Mouse (Mus musculus) embryonic facial prominence, embryonic 11.5 days (tissue): Measurements from ENCODE around the gene Olfr1133. TPM values are rescaled to one million over a fixed set of nuclear protein-coding genes. Genes with fewer than 3 reads are reported as not detected.

ENCODE experiments used
- polyA plus RNA-seq: library from polyadenylated mRNA; unstranded; fragments of >200 nt; fragmentation: Nextera tagmentation; extraction: Ambion mirVana; gene quantifications from 2 replicates; pipeline ENCODE4 v1.2.1, GENCODE M21; 2014

The Olfr1133 gene
- polyA plus RNA-seq, 1 experiment from 2014 or later, result not detected

Other genes starting within 250 kb of the Olfr1133 start
- gene Olfr1123, start 230.7 kb downstream of the Olfr1133 start, polyA plus RNA-seq, result not detected in 2 replicates
- gene Olfr1124, start 217.1 kb downstream of the Olfr1133 start, polyA plus RNA-seq, result not detected in 2 replicates
- gene Olfr1126, start 193.4 kb downstream of the Olfr1133 start, polyA plus RNA-seq, result not detected in 2 replicates
- gene Pramel7, start 150.3 kb downstream of the Olfr1133 start, polyA plus RNA-seq, result not detected in 2 replicates
- not detected in 2 replicates for gene Pramel6, start 140.8 kb downstream of the Olfr1133 start, polyA plus RNA-seq
- gene Olfr153, start 115.6 kb downstream of the Olfr1133 start, polyA plus RNA-seq, result not detected in 2 replicates
- gene Olfr1128, start 101.8 kb downstream of the Olfr1133 start, polyA plus RNA-seq, result not detected in 2 replicates
- not detected in 2 replicates for gene Olfr1129, start 73.5 kb downstream of the Olfr1133 start, polyA plus RNA-seq
- gene Olfr1130, start 41.2 kb downstream of the Olfr1133 start, polyA plus RNA-seq, result not detected in 2 replicates
- gene Olfr1131, start 20.3 kb downstream of the Olfr1133 start, polyA plus RNA-seq, result not detected in 2 replicates
- gene Olfr1132, start 9.8 kb downstream of the Olfr1133 start, polyA plus RNA-seq, result not detected in 2 replicates
- not detected in 2 replicates for gene Olfr1134, start 11.1 kb upstream of the Olfr1133 start, polyA plus RNA-seq
- not detected in 2 replicates for gene Olfr1135, start 26.3 kb upstream of the Olfr1133 start, polyA plus RNA-seq
- gene Olfr1136, start 46.6 kb upstream of the Olfr1133 start, polyA plus RNA-seq, result not detected in 2 replicates
- gene Olfr1137, start 65.8 kb upstream of the Olfr1133 start, polyA plus RNA-seq, result not detected in 2 replicates
- gene Olfr1138, start 92.6 kb upstream of the Olfr1133 start, polyA plus RNA-seq, result not detected in 2 replicates
- gene Olfr1140, start 96.4 kb upstream of the Olfr1133 start, polyA plus RNA-seq, result not detected in 2 replicates
- gene Olfr1141, start 106.6 kb upstream of the Olfr1133 start, polyA plus RNA-seq, result not detected in 2 replicates
- not detected in 2 replicates for gene Olfr152, start 132.1 kb upstream of the Olfr1133 start, polyA plus RNA-seq
- 0.17 TPM in 1 of 2 replicates, not detected in the other for gene Olfr1143, start 153.2 kb upstream of the Olfr1133 start, polyA plus RNA-seq
- not detected in 2 replicates for gene Olfr1145, start 162.4 kb upstream of the Olfr1133 start, polyA plus RNA-seq
- not detected in 2 replicates for gene Olfr1148, start 183.2 kb upstream of the Olfr1133 start, polyA plus RNA-seq
- gene Olfr1150-ps1, start 196.6 kb upstream of the Olfr1133 start, polyA plus RNA-seq, result not detected in 2 replicates
- gene Olfr1151, start 208.5 kb upstream of the Olfr1133 start, polyA plus RNA-seq, result not detected in 2 replicates
- gene Olfr1152, start 219.1 kb upstream of the Olfr1133 start, polyA plus RNA-seq, result not detected in 2 replicates
- not detected in 2 replicates for gene Olfr1153, start 247.6 kb upstream of the Olfr1133 start, polyA plus RNA-seq